Comparison of ENCODE assay signal across 8 mouse cellular contexts in genomic region chr17:88067202-88067901, GRCm38 (mm10). TPM values are rescaled to one million over a fixed set of nuclear protein-coding genes. Genes with fewer than 3 reads are reported as not detected.
A peak's percentile ranks its signal among the peaks of the same experiment; 100 is the strongest.
DNase-seq lines count a peak whose midpoint lies in the region; ATAC-seq lines count a peak whose summit lies in the region.

No protein-coding gene starts in this region.

- peak overlapping the region; percentile 100; the same call in 1 of the 2 replicates for H3K27ac ChIP-seq in forebrain, embryonic 10.5 days
- H3K27ac ChIP-seq in forebrain, embryonic 16.5 days (ENCODE audit: low read length) = no peak overlapping the region
- H3K27ac ChIP-seq in limb, embryonic 13.5 days = no peak overlapping the region

- H3K4me3 ChIP-seq in forebrain, embryonic 10.5 days = peak overlapping the region; percentile 97
- no peak overlapping the region for H3K4me3 ChIP-seq in forebrain, embryonic 16.5 days (replicated peaks; ENCODE audit: low read length)
- H3K4me3 ChIP-seq in limb, embryonic 13.5 days = peak overlapping the region; percentile 98

- H3K4me2 ChIP-seq in forebrain, embryonic 16.5 days (ENCODE audit: low read length) = no peak overlapping the region; the same call in 1 of the 2 replicates
- peak overlapping the region; percentile 79 for H3K4me2 ChIP-seq in limb, embryonic 13.5 days (replicated peaks)

- no peak for ATAC-seq in forebrain, embryonic 16.5 days
- no peak for ATAC-seq in limb, embryonic 13.5 days (ENCODE audit: low FRiP score, low read depth)
- no peak for ATAC-seq in erythroid progenitor cell, adult 5-6 weeks (replicated peaks; ENCODE audit: low FRiP score, poor library complexity, severe bottlenecking)

- H3K4me1 ChIP-seq in forebrain, embryonic 10.5 days = peaks cover 20% of the 10 kb centered on the region
- H3K4me1 ChIP-seq in forebrain, embryonic 16.5 days (replicated peaks; ENCODE audit: control insufficient read depth, insufficient read depth, low read length) = peaks cover 15% of the 10 kb centered on the region
- peaks cover 13% of the 10 kb centered on the region for H3K4me1 ChIP-seq in limb, embryonic 13.5 days

- no peaks in the 10 kb centered on the region for H3K36me3 ChIP-seq in forebrain, embryonic 10.5 days (replicated peaks)
- H3K36me3 ChIP-seq in forebrain, embryonic 16.5 days (ENCODE audit: control insufficient read depth, insufficient read depth) = no peaks in the 10 kb centered on the region
- no peaks in the 10 kb centered on the region for H3K36me3 ChIP-seq in limb, embryonic 13.5 days

- H3K9me3 ChIP-seq in forebrain, embryonic 10.5 days = no peaks in the 10 kb centered on the region
- no peaks in the 10 kb centered on the region for H3K9me3 ChIP-seq in forebrain, embryonic 16.5 days (ENCODE audit: control insufficient read depth, low read length)
- H3K9me3 ChIP-seq in limb, embryonic 13.5 days = no peaks in the 10 kb centered on the region

- 79% methylated on average over 4 of the region's 4 CpGs for WGBS in forebrain, embryonic 10.5 days
- 74% methylated on average over 4 of the region's 4 CpGs for WGBS in forebrain, embryonic 16.5 days
- WGBS in limb, embryonic 13.5 days = 83% methylated on average over 4 of the region's 4 CpGs

- no peak overlapping the region for H3K9ac ChIP-seq in forebrain, embryonic 16.5 days (replicated peaks; ENCODE audit: low read depth, low read length)
- H3K9ac ChIP-seq in limb, embryonic 13.5 days = no peak overlapping the region

- no peaks in the 10 kb centered on the region for H3K27me3 ChIP-seq in forebrain, embryonic 10.5 days (ENCODE audit: poor library complexity, severe bottlenecking)
- no peaks in the 10 kb centered on the region for H3K27me3 ChIP-seq in forebrain, embryonic 16.5 days (replicated peaks; ENCODE audit: control insufficient read depth, insufficient read depth, low read length)
- no peaks in the 10 kb centered on the region for H3K27me3 ChIP-seq in limb, embryonic 13.5 days

- no peak for DNase-seq in forebrain, embryonic 10.5 days (ENCODE audit: extremely low spot score, low spot score)
- peak; percentile 10 to 20 for DNase-seq in thymus, postnatal 36 days
- no peak for DNase-seq in thymus, postnatal 0 days (ENCODE audit: low spot score)
- DNase-seq in layer of hippocampus, postnatal 14 days (ENCODE audit: low spot score in 2 of 2) = no peak
- no peak for DNase-seq in embryo, embryonic 11 days

RNA-seq across cellular contexts. Expression of gene Fbxo11, which starts 2.3 kb away (rescaled TPM):
- polyA plus RNA-seq in forebrain, embryonic 10.5 days (2016; fragmentation: Nextera tagmentation; extraction: Ambion mirVana) = 15.3 and 15.4 TPM in 2 replicates
- 33.0 and 34.1 TPM in 2 replicates for polyA plus RNA-seq in forebrain, embryonic 16.5 days (2015; fragmentation: Nextera tagmentation; extraction: Ambion mirVana)
- 11.9 and 16.8 TPM in 2 replicates for polyA plus RNA-seq in thymus, postnatal 0 days (2015; fragmentation: Nextera tagmentation; extraction: Ambion mirVana)
- polyA plus RNA-seq in limb, embryonic 13.5 days (2015; fragmentation: Nextera tagmentation; extraction: Ambion mirVana) = 20.3 and 21.1 TPM in 2 replicates
- 100 to 1,000 TPM; 114 to 117 TPM for total RNA-seq in layer of hippocampus, postnatal 14 days (2021)
- 10.1 and 16.2 TPM in 2 replicates for total RNA-seq in erythroid progenitor cell, adult 5-6 weeks (2015; ENCODE audit: low replicate concordance)
- 5.9 and 14.4 TPM in 2 replicates for total RNA-seq in erythroid progenitor cell, adult 5-6 weeks (2017; ENCODE audit: low replicate concordance)

Comparison
In these comparisons a context has a peak if more than half of its experiments do, and no peak if none do; other contexts are left out.
1. DNase-seq: peak in thymus, postnatal 36 days (2 of 2); none in forebrain, embryonic 10.5 days (single experiment), thymus, postnatal 0 days (single experiment), layer of hippocampus, postnatal 14 days (0 of 2) and embryo, embryonic 11 days (single experiment).